Mouse (Mus musculus) heart, adult 2 months (tissue): ENCODE results near the gene Clec1a.

ENCODE experiments used
- CTCF ChIP-seq: fragments of 200-600 bp; IDR thresholded peaks from 2 replicates; pipeline ENCODE4 v1.8.1; 2022; ENCODE audit warnings: antibody characterized with exemption, mild to moderate bottlenecking, moderate library complexity
- POLR2A ChIP-seq: fragments of 200-500 bp; IDR thresholded peaks from 2 replicates; pipeline ENCODE4 v1.6.1; 2011; ENCODE audit warnings: mild to moderate bottlenecking, low read depth, low read length, control low read depth; ENCODE audit not compliant: insufficient read depth

GRCm38 (mm10) chr6:129434239-129434638, 17.6 kb downstream of the Clec1a start:
- TF ChIP-seq POLR2A (no peak), CTCF (no peak)
